Mouse (Mus musculus) liver, adult 2 months (tissue): ENCODE data around the gene Ppfia3.

Source experiments
- CTCF ChIP-seq: fragments of 200-500 bp; IDR thresholded peaks from 2 replicates; pipeline ENCODE4 v1.5.1; 2011; ENCODE audit warnings: low read depth, low read length, control low read depth
- POLR2A ChIP-seq: fragments of 200-500 bp; IDR thresholded peaks from 2 replicates; pipeline ENCODE4 v1.6.1; 2011; ENCODE audit warnings: low read length, control low read depth; ENCODE audit not compliant: insufficient read depth; ENCODE audit errors: extremely low read depth

GRCm38 (mm10) chr7:45372371-45372770 lies 5.6 kb upstream of the Ppfia3 start:
- TF ChIP-seq CTCF (no peak), POLR2A (no peak)
